Mouse (Mus musculus) cerebellum, postnatal 10 days (tissue): ENCODE measurements around the gene Rab11fip4.
A peak's percentile ranks its signal among the peaks of the same experiment; 100 is the strongest.

Experiments
- DNase-seq, 2 experiments: peaks; one replicate each; pipeline ENCODE4 v3.0.0; 2021; ENCODE audit warnings: mixed read lengths in 2 of 2

Rab11fip4 gene

DNA sequence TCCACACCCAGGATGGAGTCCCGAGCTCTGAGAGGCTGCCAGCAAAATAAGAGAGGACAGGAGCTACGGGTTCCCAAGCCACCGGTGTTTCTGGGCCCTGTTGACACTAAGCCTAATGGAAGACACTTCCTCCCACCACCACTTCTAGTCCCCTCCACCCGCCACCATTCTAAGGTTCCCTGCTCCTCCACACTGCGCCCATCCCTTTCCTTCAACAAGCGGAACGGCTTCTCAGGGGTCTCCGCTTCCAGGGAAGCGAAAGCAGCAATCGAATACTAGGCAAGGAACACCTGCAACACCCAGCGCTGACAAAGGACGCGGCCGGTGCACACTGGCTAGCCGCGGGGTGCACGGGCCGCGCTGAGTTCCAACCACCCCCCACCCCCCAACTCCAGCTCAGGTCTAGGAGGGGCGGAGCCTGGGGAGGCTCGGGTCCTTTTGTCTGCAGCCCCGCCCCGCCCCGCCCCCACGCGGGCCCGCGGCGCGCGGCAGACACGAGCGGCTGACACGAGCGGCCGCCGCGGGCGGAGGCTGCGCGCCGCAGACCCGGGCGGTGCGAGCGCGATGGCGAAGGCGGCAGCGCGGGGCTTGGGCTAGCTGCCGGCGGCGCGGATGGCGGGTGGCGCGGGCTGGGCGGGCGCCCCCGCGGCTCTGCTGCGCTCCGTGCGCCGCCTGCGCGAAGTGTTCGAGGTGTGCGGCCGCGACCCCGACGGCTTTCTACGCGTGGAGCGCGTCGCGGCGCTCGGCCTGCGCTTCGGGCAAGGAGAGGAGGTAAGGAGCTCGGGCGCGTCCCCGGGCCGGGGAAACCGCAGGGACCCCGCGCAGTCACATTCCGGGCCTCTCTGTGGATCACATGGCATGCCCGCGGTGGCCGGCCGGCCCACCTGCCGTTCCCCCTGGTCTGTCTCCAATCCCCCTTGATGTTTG, at the start of gene Rab11fip4:
Gene Rab11fip4, plus strand, starts transcription at position 549 of the 927 bp plus-strand sequence.
- peak; percentile 83 to 87 for DNase-seq

GRCm38 (mm10) chr11:79552622-79553021, 38.4 kb upstream of the Rab11fip4 start:
- no peak for DNase-seq

DNA sequence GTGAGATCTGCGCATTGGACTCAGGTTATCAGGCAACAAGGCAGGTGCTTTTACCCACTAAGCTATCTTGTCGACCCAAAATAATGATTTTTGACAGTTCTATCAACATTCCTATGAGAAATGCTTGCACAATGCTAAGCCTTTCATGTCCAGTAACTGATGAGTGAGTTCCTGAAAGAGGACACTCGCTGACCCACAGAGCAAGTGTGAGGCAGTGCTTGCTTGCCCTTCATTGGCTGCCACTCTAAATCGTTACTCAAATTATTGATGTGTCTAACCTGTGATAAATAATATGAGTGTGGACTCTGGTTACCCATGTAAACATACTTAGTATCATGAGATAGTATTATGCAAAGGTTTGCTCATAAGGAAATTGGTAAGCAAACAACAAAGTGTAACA, 30.5 kb upstream of the Rab11fip4 start:
- no peak for DNase-seq

- no peak for DNase-seq
Observed at GRCm38 (mm10) chr11:79563493-79563892, 27.5 kb upstream of the Rab11fip4 start.

- DNase-seq = no peak
Observed at GRCm38 (mm10) chr11:79566947-79567346, 24.1 kb upstream of the Rab11fip4 start.

DNA sequence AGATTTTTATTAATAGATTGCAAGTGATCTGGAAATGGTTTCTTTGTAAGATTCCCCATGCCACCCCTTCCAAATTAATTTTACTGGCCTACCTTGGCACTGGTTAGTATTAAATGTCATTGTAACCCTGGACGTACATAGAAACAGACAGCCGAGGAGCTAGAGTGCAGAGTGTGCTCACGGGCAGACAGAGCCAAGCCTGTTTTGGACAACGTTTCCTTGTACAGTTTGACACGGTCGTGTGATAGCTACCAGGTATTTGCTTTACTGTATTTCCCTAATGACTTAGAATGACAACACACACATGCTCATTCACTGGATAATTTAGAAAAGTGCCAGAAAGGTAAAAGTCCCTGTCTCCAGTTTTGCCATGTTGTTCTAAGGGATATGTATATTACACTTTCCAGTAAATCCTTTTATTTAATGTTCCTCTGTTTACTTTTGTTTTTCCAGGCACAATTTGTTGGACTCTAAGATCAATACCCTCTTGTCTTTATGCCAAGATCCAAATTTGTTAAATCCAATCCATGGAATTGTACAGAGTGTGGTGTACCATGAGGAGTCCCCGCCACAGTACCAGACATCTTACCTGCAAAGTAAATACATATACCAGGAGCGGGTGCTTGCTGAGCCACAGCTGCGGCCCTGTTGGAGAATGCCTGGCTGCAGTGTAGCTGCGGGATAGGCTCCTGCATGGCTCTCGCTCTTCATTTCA, 22.7 kb upstream of the Rab11fip4 start:
- no peak for DNase-seq

DNA sequence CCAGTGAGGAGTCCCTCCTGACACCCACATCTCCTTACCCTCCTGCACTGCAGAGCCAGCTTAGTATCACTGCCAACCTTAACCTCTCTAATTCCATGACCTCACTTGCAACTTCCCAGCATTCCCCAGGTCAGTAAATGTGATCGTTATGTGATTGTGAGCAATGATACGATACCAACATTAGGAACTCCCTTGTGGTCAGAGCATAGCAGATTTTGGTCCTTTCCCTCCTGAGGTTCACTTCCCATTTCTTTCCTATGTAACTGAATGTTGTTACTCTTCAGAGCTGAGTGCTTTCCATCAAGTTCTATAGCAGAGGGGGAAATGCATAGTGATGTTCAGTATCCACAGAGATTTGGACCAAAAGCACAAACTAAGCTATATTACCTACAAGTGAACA, 20.7 kb upstream of the Rab11fip4 start:
- DNase-seq = no peak

DNA sequence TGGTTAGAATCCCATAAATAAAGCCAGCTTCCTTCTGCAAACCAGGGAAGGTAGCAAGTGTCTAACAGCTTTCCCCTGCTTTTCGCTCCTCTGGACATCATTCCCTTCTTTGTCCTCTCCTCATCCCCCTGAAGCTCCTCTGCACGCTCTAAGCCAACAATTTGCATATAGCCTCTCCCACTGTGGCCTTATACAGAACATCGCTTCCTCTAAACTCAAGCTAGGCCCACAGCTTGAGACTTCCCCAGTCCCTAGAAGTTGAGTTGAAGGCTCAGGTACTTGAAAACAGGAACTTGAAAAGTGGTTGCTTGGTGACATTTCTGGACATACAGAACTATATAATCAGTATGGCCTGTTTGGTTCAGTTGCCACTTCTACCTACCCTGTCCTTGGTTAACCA, 17.2 kb upstream of the Rab11fip4 start:
- no peak for DNase-seq

DNA sequence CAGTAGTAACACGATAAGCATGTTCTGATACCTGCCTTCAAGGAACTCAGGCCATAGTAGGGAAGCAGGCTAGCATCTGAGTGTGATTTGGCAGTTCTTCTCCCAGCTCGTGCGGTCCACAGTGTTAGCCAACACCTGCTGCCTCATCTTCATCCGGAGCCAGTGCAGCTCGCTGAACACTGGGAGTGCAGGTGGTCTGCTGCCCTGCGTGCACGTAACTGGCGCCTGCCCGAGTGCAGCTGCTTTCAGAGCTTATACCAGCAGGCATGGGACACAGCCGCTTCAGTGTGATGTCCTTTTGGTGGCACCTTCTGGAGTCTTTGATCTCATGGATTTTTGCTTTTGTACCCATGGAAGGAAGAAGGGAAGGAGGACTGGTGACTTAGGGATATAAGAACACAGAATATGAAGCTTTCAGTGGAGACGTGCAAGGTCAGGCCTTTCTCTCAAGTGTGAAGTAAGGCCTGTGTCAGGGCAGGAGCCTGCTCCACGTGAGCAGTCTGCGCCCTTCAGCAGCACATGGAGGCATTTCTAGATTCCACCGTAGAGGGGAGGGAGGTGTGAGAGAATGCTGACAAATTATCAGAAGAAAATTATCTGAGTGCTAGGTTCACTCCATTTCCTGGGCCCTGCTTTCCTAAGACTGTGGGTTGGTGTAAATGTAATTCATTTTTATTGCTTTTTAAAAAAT, 15.5 kb upstream of the Rab11fip4 start:
- DNase-seq = peak; percentile 63 to 69

- DNase-seq = peak; percentile 87 to 91
Observed at GRCm38 (mm10) chr11:79577741-79578140, 13.3 kb upstream of the Rab11fip4 start.

GRCm38 (mm10) chr11:79580660-79581059, 10.4 kb upstream of the Rab11fip4 start:
- peak in 1 of 2 experiments; percentile 28 for DNase-seq

DNA sequence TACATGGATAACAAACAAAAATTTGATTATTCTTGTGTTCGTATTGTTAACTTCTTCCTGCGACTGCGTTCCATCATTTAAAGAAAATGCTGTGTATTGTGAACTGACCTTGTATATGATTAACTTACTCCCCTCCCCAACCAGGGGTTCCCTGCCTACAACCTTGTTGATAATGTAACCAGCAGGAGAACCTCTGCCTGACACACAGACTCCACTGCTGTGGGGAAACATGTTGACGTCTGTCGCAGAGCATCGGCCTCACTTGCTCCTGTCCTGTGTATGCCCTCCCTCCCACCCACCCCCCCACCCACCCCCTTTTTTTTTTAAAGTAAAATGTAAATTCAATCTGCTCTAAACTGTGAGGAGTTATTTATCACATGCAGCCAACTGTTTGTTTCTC, 9.8 kb upstream of the Rab11fip4 start:
- DNase-seq = no peak

- peak; percentile 87 to 89 for DNase-seq
Observed at GRCm38 (mm10) chr11:79584191-79584590, 6.8 kb upstream of the Rab11fip4 start.

- peak; percentile 75 to 80 for DNase-seq
Observed at GRCm38 (mm10) chr11:79589317-79590075, 1.5 kb upstream of the Rab11fip4 start.

- DNase-seq = peak; percentile 60 to 72
Observed at GRCm38 (mm10) chr11:79591591-79591975, 571 bp downstream of the Rab11fip4 start.

DNA sequence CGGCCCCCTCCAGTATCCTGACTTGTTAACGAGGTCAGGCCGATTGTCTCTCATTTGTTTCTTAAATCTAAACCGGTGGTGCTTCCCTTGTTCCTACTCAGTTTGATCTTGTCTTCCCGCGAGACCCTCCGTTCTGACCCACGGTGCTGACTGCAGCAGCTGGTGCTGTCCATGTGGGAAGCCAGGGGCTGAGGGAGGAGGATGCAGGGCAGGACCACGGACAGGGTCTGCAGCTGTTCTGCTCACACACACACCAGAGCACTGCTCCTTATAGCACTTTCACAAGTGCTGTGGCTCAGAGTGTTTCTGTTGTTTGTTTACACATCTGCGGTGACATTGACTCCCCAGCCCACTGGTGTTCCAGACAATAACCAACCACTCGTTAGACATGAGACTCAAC, 2.5 kb downstream of the Rab11fip4 start:
- peak in 1 of 2 experiments; percentile 28 for DNase-seq

DNA sequence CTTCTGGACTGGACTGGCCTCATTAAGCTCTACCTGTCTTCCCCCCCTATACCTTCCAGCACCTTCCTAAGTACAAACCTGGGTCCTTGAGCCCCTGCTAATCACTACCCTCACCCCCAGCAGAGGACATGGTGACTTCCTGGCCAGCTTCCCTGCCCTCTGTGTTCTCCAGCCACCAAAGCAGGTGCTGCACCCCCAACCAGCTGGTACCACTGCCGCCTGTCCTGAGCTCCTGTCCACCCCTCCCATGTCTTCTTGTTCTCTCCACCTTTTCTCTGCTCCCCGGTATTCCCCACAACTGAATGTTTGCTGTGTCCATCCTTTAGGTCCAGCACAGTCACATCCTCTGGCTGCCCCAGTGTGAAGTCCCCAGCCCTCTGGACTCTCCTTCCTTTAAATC, 19.4 kb downstream of the Rab11fip4 start:
- peak in 1 of 2 experiments; percentile 46 for DNase-seq

DNA sequence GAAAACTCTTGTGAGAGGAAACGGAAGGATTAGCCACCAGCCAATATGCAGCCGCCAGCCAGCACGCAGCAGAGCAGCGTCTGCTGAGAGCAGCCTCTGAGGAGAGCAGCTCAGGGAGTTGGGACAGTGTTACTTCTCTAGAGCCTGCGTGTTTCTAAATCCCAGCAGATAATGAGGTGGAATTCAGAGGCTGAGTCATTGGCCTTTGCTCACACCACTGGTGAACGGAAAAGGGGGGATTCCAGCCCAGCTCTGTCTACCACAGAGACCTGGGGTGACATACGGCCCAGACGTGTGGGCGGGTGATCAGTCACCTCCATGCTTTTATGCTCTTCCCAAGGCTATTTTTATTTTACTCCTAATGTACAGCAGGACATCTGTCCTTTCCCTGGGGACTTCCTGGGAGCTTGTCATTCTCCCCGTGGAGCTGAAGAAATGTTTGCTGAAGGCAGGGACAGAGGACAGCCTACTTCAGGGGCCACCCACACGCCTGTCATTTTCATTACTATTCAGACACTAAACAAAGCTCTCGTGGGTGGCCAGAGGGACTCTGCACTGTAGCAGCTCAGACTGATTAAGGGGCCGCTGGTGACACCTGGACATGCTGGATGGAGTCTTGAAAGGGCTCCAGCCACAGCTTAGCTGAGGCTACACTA, 20.1 kb downstream of the Rab11fip4 start:
- peak; percentile 57 for DNase-seq

DNA sequence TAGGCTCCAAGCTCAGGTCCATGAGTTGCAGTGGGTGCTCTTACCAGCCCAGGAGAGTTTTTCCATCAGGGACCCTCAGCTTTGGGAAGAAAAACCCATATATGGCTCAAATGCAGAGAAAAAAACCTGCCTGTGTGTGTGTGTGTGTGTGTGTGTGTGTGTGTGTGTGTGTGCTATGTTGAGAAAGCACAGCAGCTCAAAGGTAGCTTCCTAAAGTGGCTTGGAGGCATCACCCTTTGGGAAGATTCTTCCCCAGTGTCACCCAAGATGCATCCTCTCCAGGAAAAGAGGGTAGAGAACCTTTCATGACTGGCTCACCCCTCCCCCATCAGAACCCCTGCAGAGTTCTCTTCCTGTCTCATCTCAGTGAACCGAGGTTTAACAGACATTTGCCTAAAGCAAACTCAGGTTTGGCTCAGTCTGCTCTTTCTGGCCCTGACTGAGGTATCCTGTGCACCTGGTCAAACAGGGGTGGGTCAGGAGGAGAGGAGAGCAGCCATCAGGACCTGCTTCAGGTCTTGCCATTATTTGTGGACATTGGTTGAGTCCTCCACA, 21.1 kb downstream of the Rab11fip4 start:
- DNase-seq = peak in 1 of 2 experiments; percentile 44

DNA sequence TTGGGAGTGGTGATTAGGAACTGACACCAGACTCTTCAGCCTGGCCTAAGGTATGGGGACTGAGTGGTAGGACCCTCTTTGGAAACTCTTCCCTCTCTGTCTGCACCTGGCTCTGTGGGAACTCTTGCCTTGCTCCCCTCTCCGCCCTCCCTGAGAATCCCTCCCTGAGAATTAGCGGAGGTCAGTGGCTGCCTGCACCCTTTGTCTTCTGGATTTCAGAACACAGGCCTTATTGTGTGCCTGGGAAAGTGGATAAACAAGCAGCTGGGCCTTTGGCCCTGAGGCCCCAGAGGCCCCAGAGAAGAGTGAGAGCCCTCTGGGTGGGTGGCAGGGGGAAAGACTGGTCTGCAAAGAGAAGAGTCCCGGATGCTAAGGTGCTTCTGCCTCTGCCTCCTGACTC, 22.1 kb downstream of the Rab11fip4 start:
- DNase-seq = no peak

- no peak for DNase-seq
Observed at GRCm38 (mm10) chr11:79613711-79614110, 22.7 kb downstream of the Rab11fip4 start.

GRCm38 (mm10) chr11:79614880-79615279, 23.9 kb downstream of the Rab11fip4 start:
- no peak for DNase-seq
